Mouse (Mus musculus) embryonic fibroblast, embryonic 13.5 days (primary cell): ENCODE data around the gene Ldlrad3. TPM values are rescaled to one million over a fixed set of nuclear protein-coding genes. Genes with fewer than 3 reads are reported as not detected.

Source experiments
- H3K27ac ChIP-seq: 2 replicates; pipeline ENCODE4 v1.5.1; 2012; ENCODE audit warnings: low read length, control low read depth, inconsistent platforms; ENCODE audit not compliant: insufficient read depth
- H3K4me1 ChIP-seq: 2 replicates; pipeline ENCODE4 v1.6.1; 2011; ENCODE audit warnings: low read length; ENCODE audit not compliant: control insufficient read depth, insufficient read depth
- H3K4me3 ChIP-seq: 2 replicates; pipeline ENCODE4 v1.5.1; 2011; ENCODE audit warnings: mild to moderate bottlenecking, control low read depth, low read length; ENCODE audit not compliant: insufficient read depth
- CTCF ChIP-seq: IDR thresholded peaks from 2 replicates; pipeline ENCODE4 v1.5.1; 2011; ENCODE audit warnings: mild to moderate bottlenecking, control low read depth, low read length, moderate library complexity, borderline replicate concordance; ENCODE audit not compliant: insufficient read depth
- POLR2A ChIP-seq: IDR thresholded peaks from 2 replicates; pipeline ENCODE4 v1.6.1; 2011; ENCODE audit warnings: low read depth, mild to moderate bottlenecking, control low read depth, low read length, moderate library complexity
- polyA plus RNA-seq: library from polyadenylated mRNA; stranded (reverse); fragments of >200 nt; gene quantifications from 2 replicates; pipeline ENCODE4 v1.2.4, GENCODE M21; 2011; ENCODE audit warnings: low read depth; ENCODE audit not compliant: missing spikeins, insufficient read length

The Ldlrad3 gene
- polyA plus RNA-seq, 1 experiment, result 19.6 TPM

GRCm38 (mm10) chr2:102163106-102163505 is 23.1 kb downstream of the Ldlrad3 start:
- TF ChIP-seq CTCF, result no peak
- TF ChIP-seq POLR2A, result no peak
- Histone ChIP-seq H3K4me1 (no peaks in the 10 kb centered on the region), H3K4me3 (no peak overlapping the region), H3K27ac (no peak overlapping the region)

GRCm38 (mm10) chr2:102157555-102157954 is 28.6 kb downstream of the Ldlrad3 start:
- TF ChIP-seq CTCF (no peak), POLR2A (no peak)
- Histone ChIP-seq H3K27ac (no peak overlapping the region), H3K4me3 (no peak overlapping the region), H3K4me1 (no peaks in the 10 kb centered on the region; the same call in 1 of the 2 replicates)

- no peak overlapping the region for H3K27ac ChIP-seq
- TF ChIP-seq POLR2A (no peak), CTCF (no peak)
- H3K4me1 ChIP-seq, result no peaks in the 10 kb centered on the region; the same call in 1 of the 2 replicates
Measured at GRCm38 (mm10) chr2:102157010-102157409, 29.2 kb downstream of the Ldlrad3 start.

GRCm38 (mm10) chr2:102156460-102156859 is 29.7 kb downstream of the Ldlrad3 start:
- no peaks in the 10 kb centered on the region; the same call in 1 of the 2 replicates for H3K4me1 ChIP-seq
- TF ChIP-seq POLR2A (no peak), CTCF (no peak)

More at GRCm38 (mm10) chr2:102157010-102157409, 29.2 kb downstream of the Ldlrad3 start:
- no peak overlapping the region for H3K4me3 ChIP-seq

GRCm38 (mm10) chr2:102155306-102156015 is 30.7 kb downstream of the Ldlrad3 start:
- Histone ChIP-seq H3K4me3 (no peak overlapping the region), H3K4me1 (no peaks in the 10 kb centered on the region; the same call in 1 of the 2 replicates), H3K27ac (no peak overlapping the region)
- TF ChIP-seq CTCF (no peak), POLR2A (no peak)

More at GRCm38 (mm10) chr2:102156460-102156859, 29.7 kb downstream of the Ldlrad3 start:
- Histone ChIP-seq H3K4me3 (no peak overlapping the region), H3K27ac (no peak overlapping the region)

- H3K4me3 ChIP-seq, result no peak overlapping the region
- H3K27ac ChIP-seq, result no peak overlapping the region
- no peaks in the 10 kb centered on the region; the same call in 1 of the 2 replicates for H3K4me1 ChIP-seq
- TF ChIP-seq POLR2A (no peak), CTCF (no peak)
Measured at GRCm38 (mm10) chr2:102154771-102155211, 31.4 kb downstream of the Ldlrad3 start.

- Histone ChIP-seq H3K4me3 (no peak overlapping the region), H3K4me1 (no peaks in the 10 kb centered on the region; the same call in 1 of the 2 replicates), H3K27ac (no peak overlapping the region)
- TF ChIP-seq CTCF, result no peak
- TF ChIP-seq POLR2A, result no peak
Measured at GRCm38 (mm10) chr2:102154328-102154727, 31.9 kb downstream of the Ldlrad3 start.

- Histone ChIP-seq H3K4me3 (no peak overlapping the region), H3K4me1 (no peaks in the 10 kb centered on the region; the same call in 1 of the 2 replicates), H3K27ac (no peak overlapping the region)
- no peak for TF ChIP-seq POLR2A
- no peak for TF ChIP-seq CTCF
Measured at GRCm38 (mm10) chr2:102153516-102153915, 32.7 kb downstream of the Ldlrad3 start.

- Histone ChIP-seq H3K4me1 (no peaks in the 10 kb centered on the region; the same call in 1 of the 2 replicates), H3K27ac (no peak overlapping the region), H3K4me3 (no peak overlapping the region)
- TF ChIP-seq POLR2A, result no peak
- TF ChIP-seq CTCF, result no peak
Measured at GRCm38 (mm10) chr2:102152851-102153250, 33.3 kb downstream of the Ldlrad3 start.

- no peak for TF ChIP-seq POLR2A
- TF ChIP-seq CTCF, result no peak
- Histone ChIP-seq H3K4me3 (no peak overlapping the region), H3K4me1 (no peaks in the 10 kb centered on the region), H3K27ac (no peak overlapping the region)
Measured at GRCm38 (mm10) chr2:102149058-102149457, 37.1 kb downstream of the Ldlrad3 start.

GRCm38 (mm10) chr2:102148093-102148492 is 38.1 kb downstream of the Ldlrad3 start:
- Histone ChIP-seq H3K4me3 (no peak overlapping the region), H3K4me1 (no peaks in the 10 kb centered on the region), H3K27ac (no peak overlapping the region)
- TF ChIP-seq POLR2A (no peak), CTCF (no peak)
